Mouse (Mus musculus): ENCODE results near the gene Gm19345.

DNA sequence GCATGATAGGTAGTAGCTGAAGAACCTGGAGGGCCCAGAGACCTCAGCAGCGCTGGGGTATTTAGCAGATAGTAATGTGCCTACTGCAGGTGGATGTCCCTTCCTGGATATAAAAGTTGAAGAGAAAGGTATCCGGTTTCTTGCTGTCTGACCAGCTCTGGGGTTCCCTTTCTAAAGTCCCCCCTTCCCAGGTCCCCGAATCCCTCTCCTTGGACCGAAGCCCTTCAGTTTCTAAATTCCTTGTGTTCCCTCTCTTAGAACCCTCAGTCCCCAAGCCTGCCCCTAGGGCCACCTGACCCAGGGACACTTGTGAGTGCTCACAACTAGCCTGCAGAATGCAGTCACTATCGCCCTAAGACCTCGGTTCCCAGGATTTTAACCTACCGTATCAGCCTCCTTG lies 30.2 kb upstream of the Gm19345 start:
- TF ChIP-seq CTCF (IDR thresholded peaks at IDR 0.05; ENCODE audit: control insufficient read depth, insufficient read depth, low read length) (no peak), POLR2A (IDR thresholded peaks at IDR 0.05; ENCODE audit: borderline replicate concordance, control insufficient read depth, low read depth, low read length) (no peak)

Measured in bone marrow, adult 2 months (tissue).